Mouse (Mus musculus) hindbrain, embryonic 16.5 days (tissue): ENCODE measurements at regions not wholly inside any gene's neighbourhood (a gene's known extent, or its start where the extent isn't known, plus 50 kb on each side); places are given as distances from the start of the nearest gene placed in this dataset.

Source experiments
- ATAC-seq: fragments of 200-750 bp; cut with Nextera tagmentation; 2 replicates; pipeline ENCODE4 v1.8.0; 2017; ENCODE audit warnings: moderate TSS enrichment, moderate library complexity
- H3K27ac ChIP-seq: fragments of 300-500 bp; sonication (generic); 2 replicates; pipeline ENCODE4 v1.5.1; 2014; ENCODE audit warnings: low read depth, mild to moderate bottlenecking, control low read depth, low read length, moderate library complexity
- H3K27me3 ChIP-seq: fragments of 300-500 bp; sonication (generic); replicated peaks from 2 replicates; pipeline ENCODE4 v1.6.1; 2014; ENCODE audit warnings: low read length; ENCODE audit not compliant: control insufficient read depth, insufficient read depth
- H3K36me3 ChIP-seq: fragments of 300-500 bp; sonication (generic); 2 replicates; pipeline ENCODE4 v1.6.1; 2014; ENCODE audit warnings: mild to moderate bottlenecking, low read length, moderate library complexity, mixed read lengths; ENCODE audit not compliant: control insufficient read depth, insufficient read depth
- H3K4me1 ChIP-seq: fragments of 300-500 bp; sonication (generic); 2 replicates; pipeline ENCODE4 v1.6.1; 2014; ENCODE audit warnings: low read depth, low read length; ENCODE audit not compliant: control insufficient read depth, insufficient read depth
- H3K4me2 ChIP-seq: fragments of 300-500 bp; sonication (generic); 2 replicates; pipeline ENCODE4 v1.6.1; 2014; ENCODE audit warnings: mild to moderate bottlenecking, low read length, control low read depth, moderate library complexity
- H3K4me3 ChIP-seq: fragments of 300-500 bp; sonication (generic); 2 replicates; pipeline ENCODE4 v1.5.1; 2014; ENCODE audit warnings: mild to moderate bottlenecking, low read length, control low read depth, moderate library complexity
- H3K9ac ChIP-seq: fragments of 300-500 bp; sonication (generic); 2 replicates; pipeline ENCODE4 v1.6.1; 2014; ENCODE audit warnings: low read depth, mild to moderate bottlenecking, control low read depth, low read length, moderate library complexity
- H3K9me3 ChIP-seq: fragments of 300-500 bp; sonication (generic); 2 replicates; pipeline ENCODE4 v1.6.1; 2014; ENCODE audit warnings: mild to moderate bottlenecking, low read length, moderate library complexity; ENCODE audit not compliant: control insufficient read depth
- WGBS: fragments of 180-500 bp; shearing (Covaris S2); extraction: QIAGEN DNeasy Blood & Tissue Kit; methylation state at CpG from one replicate; pipeline ENCODE4 v1.1.7; 2014; 5-methylcytosine and 5-hydroxymethylcytosine counted together

DNA sequence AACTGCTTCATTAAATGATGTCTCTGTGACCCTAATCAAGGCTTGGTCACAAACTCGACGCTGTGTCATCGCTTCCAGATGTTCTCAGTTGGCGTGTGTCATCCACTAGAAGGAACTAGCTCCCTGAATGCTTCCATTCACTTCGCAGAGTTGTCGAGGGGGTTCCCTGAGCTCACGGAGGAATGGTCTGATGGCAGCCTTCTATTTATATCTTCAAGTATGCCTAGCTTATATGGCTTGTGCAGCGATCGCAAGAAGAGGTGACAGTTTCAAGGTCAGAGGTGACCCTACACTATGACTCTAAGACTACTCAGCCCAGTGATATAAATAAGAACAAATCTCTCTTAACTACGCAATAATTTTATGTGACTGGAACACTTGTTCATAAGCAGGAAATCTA lies 126.3 kb downstream of the Nr4a2 start:
- Histone ChIP-seq H3K4me3 (no peak overlapping the region), H3K9me3 (no peaks in the 10 kb centered on the region), H3K27ac (no peak overlapping the region), H3K9ac (no peak overlapping the region), H3K4me2 (no peak overlapping the region), H3K27me3 (no peaks in the 10 kb centered on the region), H3K36me3 (no peaks in the 10 kb centered on the region), H3K4me1 (no peaks in the 10 kb centered on the region)
- ATAC-seq, result peak; percentile 48
- 77% methylated on average over 10 of the region's 10 CpGs for WGBS

- Histone ChIP-seq H3K4me3 (no peak overlapping the region), H3K27ac (no peak overlapping the region), H3K4me2 (no peak overlapping the region), H3K9me3 (no peaks in the 10 kb centered on the region), H3K9ac (no peak overlapping the region), H3K36me3 (no peaks in the 10 kb centered on the region), H3K27me3 (no peaks in the 10 kb centered on the region), H3K4me1 (no peaks in the 10 kb centered on the region)
- 63% methylated on average over 5 of the region's 5 CpGs for WGBS
- ATAC-seq, result no peak
These were observed 131.0 kb downstream of the Nr4a2 start for GRCm38 (mm10) chr2:56992851-56993250.

DNA sequence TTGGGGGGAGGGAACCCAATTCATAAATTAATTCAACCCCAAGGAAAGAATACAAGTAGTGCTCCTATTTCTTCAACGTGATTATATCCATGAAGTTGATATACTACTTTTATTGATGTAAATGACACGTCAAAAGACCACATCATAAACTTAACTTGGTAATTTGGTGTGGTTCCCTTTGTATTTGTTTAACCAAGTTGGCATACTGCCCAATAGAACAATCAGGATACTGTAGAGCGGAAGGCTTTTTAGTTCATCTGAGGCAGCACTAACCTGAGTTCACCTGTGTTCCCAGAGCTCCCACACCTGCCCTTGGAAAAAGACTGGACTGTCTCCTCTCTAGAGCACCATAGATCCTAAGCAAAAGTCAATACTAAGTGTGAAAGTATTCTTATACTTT lies 132.0 kb downstream of the Nr4a2 start:
- Histone ChIP-seq H3K27me3 (no peaks in the 10 kb centered on the region), H3K4me3 (no peak overlapping the region), H3K27ac (no peak overlapping the region), H3K9me3 (no peaks in the 10 kb centered on the region), H3K4me1 (no peaks in the 10 kb centered on the region), H3K36me3 (no peaks in the 10 kb centered on the region), H3K4me2 (no peak overlapping the region), H3K9ac (no peak overlapping the region)
- WGBS, result 80% methylated on average over 3 of the region's 3 CpGs
- ATAC-seq, result no peak

GRCm38 (mm10) chr2:56990768-56991167 lies 133.0 kb downstream of the Nr4a2 start:
- Histone ChIP-seq H3K9ac (no peak overlapping the region), H3K4me3 (no peak overlapping the region), H3K9me3 (no peaks in the 10 kb centered on the region), H3K4me2 (no peak overlapping the region), H3K36me3 (no peaks in the 10 kb centered on the region), H3K27me3 (no peaks in the 10 kb centered on the region), H3K4me1 (no peaks in the 10 kb centered on the region), H3K27ac (no peak overlapping the region)
- 94% methylated on average over 9 of the region's 9 CpGs for WGBS
- ATAC-seq, result no peak

DNA sequence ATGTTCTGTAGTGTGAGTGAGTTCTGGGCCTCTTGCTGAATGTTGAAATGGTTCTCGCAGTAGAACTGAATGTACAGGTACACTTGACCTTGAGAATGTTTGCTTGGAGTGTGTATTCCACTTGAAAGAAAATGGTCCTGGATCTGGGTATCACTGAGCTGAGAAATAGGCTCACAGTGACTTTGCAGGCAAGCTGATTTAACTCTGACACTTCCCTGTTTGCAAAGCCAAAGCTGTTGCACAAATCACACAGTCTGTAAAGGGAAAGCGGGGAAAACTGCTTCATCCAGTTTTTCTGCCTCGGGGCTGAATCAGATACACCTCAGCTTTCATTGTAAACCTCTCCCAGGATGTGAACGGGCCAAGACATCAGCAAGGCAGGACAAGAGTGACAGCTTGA lies 140.6 kb downstream of the Nr4a2 start:
- Histone ChIP-seq H3K4me3 (no peak overlapping the region), H3K9ac (no peak overlapping the region), H3K4me2 (no peak overlapping the region), H3K4me1 (no peaks in the 10 kb centered on the region), H3K27me3 (no peaks in the 10 kb centered on the region), H3K9me3 (no peaks in the 10 kb centered on the region), H3K27ac (no peak overlapping the region), H3K36me3 (no peaks in the 10 kb centered on the region)
- WGBS, result 76% methylated on average over 4 of the region's 4 CpGs
- ATAC-seq, result no peak

DNA sequence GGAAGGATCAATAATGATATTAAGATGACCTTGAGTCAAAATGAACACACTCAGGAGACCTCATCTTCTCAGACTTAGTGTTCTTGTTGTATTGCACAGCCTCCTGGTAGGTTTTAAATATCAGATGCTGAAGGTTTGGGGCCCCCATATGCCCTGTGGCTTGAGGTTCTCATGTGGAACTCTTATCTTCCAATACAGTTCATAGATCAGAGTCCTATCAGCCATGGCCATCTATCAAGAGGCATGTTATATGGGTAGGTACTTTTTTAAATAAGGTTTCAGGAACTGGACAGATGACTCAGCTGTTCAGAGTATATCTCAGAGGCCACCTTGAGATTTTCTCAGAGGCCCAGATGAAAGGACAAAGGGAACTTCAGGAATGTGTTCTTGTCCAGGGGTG lies 143.2 kb downstream of the Nr4a2 start:
- Histone ChIP-seq H3K4me1 (no peaks in the 10 kb centered on the region), H3K4me2 (no peak overlapping the region), H3K9ac (no peak overlapping the region), H3K36me3 (no peaks in the 10 kb centered on the region), H3K4me3 (no peak overlapping the region), H3K27ac (no peak overlapping the region), H3K27me3 (no peaks in the 10 kb centered on the region), H3K9me3 (no peaks in the 10 kb centered on the region)
- no peak for ATAC-seq

DNA sequence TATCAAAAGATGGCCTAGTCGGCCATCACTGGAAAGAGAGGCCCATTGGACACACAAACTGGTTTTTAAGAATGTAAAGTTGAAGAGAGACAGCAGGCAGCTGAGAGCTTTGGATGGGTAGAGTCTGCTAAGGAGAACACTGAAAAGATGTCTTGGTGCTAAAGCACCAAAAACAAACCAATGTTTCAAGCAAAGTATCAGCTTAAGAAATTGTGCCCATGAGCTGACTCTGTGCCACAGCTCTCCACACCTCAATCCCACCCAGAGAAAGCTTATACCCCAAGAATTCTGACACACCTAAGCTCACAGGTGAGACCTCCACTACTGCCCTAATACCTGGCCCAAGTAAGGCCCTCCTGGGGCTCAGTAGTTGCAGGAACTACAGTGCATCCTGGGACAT lies 148.1 kb downstream of the Nr4a2 start:
- no peak overlapping the region for H3K4me3 ChIP-seq
- no peaks in the 10 kb centered on the region for H3K4me1 ChIP-seq
- H3K27me3 ChIP-seq, result no peaks in the 10 kb centered on the region
- no peak for ATAC-seq
- no peak overlapping the region for H3K4me2 ChIP-seq
- WGBS, result 88% methylated on average over 1 of the region's 1 CpGs
- no peaks in the 10 kb centered on the region for H3K36me3 ChIP-seq
- H3K9me3 ChIP-seq, result no peaks in the 10 kb centered on the region
- H3K27ac ChIP-seq, result no peak overlapping the region
- no peak overlapping the region for H3K9ac ChIP-seq

DNA sequence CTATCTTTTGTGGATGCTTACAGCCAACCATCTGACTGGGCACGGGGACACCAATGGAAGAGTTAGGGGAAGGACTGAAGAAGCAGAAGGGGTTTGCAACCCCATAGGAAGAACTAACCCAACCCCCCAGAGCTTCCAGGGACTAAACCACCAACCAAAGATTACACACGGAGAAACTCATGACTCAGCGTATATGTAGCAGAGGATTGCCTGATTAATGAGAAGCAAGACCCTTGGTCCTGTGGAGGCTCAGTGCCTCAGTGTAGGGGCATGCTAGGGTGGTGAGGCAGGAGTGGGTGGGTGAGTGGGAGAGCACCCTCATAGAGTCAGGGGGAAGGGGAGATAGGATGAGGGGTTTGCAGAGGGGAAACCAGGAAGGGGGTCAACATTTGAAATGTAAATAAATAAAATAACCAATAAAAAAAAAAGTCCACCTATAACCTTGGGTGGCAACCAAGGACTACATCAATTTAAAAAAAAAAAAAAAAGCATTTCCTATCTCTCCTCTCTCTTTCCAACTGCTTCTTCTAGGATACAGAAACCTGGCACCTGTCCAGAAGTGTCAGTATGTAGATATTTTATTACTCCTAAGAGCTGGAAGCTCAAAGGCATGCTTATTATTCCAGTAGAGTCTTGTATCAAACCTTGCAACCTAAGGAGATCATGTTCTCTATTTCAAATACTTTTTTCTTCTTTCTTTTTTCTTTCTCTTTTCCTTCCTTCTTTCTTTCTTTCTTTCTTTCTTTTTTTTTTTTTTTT lies 159.7 kb downstream of the Nr4a2 start:
- H3K4me2 ChIP-seq, result no peak overlapping the region
- ATAC-seq, result no peak
- H3K36me3 ChIP-seq, result no peaks in the 10 kb centered on the region
- no peaks in the 10 kb centered on the region for H3K27me3 ChIP-seq
- no peaks in the 10 kb centered on the region for H3K9me3 ChIP-seq
- no peak overlapping the region for H3K9ac ChIP-seq
- WGBS, result 86% methylated on average over 3 of the region's 3 CpGs
- peaks cover 3% of the 10 kb centered on the region; the same call in 1 of the 2 replicates for H3K4me1 ChIP-seq
- no peak overlapping the region for H3K27ac ChIP-seq
- H3K4me3 ChIP-seq, result no peak overlapping the region

GRCm38 (mm10) chr2:56959695-56960094 lies 164.1 kb downstream of the Nr4a2 start:
- peaks cover 3% of the 10 kb centered on the region; the same call in 1 of the 2 replicates for H3K4me1 ChIP-seq
- no peak overlapping the region for H3K4me3 ChIP-seq
- H3K9me3 ChIP-seq, result no peaks in the 10 kb centered on the region
- H3K9ac ChIP-seq, result no peak overlapping the region
- 35% methylated on average over 4 of the region's 4 CpGs for WGBS
- peak overlapping the region; percentile 38 for H3K4me2 ChIP-seq
- H3K27me3 ChIP-seq, result no peaks in the 10 kb centered on the region
- no peak overlapping the region for H3K27ac ChIP-seq
- no peaks in the 10 kb centered on the region for H3K36me3 ChIP-seq
- ATAC-seq, result peak; percentile 71; the same call in 1 of the 2 replicates
